Mouse (Mus musculus): ENCODE data around the gene Rab11b. TPM values are rescaled to one million over a fixed set of nuclear protein-coding genes. Genes with fewer than 3 reads are reported as not detected.
A peak's percentile ranks its signal among the peaks of the same experiment; 100 is the strongest.

Rab11b gene
- polyA plus RNA-seq, 1 experiment from 2014 or later, result 156 TPM

DNA sequence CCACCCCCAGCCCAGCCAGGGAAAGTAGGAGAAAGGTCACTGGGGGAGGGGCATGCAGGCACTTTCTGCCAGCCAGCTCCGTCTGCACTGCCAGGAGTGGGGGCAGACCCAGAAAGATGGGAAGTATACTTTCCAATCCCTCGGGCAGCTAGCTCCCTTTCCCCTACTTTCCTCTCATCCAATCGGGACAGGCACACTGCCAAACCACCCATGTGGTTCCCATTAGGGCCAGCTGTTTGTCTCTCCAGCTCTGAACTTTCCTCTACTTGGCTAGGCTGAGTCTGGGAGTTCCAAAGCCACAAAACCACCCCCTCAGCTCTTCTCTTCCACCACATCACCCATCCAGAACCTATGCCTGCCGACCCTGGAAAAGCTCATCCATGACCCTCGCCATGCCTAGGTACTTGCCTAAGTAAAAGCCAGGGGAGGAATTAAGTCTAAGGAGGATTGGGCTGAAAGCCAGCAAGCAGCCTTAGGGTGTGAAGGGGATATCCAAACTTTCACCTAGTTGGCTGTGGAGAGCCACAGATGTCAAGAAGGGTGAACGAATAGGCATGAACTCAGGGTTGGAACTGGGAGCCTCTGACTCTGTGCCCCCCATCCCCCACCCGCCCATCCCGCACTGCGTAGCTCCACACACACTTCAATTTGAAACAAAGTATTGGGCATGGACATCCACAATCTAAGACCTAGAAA, 19.1 kb upstream of the Rab11b start:
- Histone ChIP-seq H3K27me3 (replicated peaks; ENCODE audit: control insufficient read depth, insufficient read depth, low read length) (no peaks in the 10 kb centered on the region), H3K4me3 (ENCODE audit: low read depth, low read length) (peak overlapping the region; percentile 51), H3K36me3 (ENCODE audit: control insufficient read depth, insufficient read depth, low read length) (peaks cover 38% of the 10 kb centered on the region), H3K27ac (replicated peaks; ENCODE audit: low read depth, low read length) (peak overlapping the region; percentile 91), H3K9ac (ENCODE audit: low read depth, low read length) (peak overlapping the region; percentile 5; the same call in 1 of the 2 replicates), H3K4me2 (ENCODE audit: low read depth, low read length) (peak overlapping the region; percentile 77), H3K9me3 (ENCODE audit: control insufficient read depth, low read length) (no peaks in the 10 kb centered on the region), H3K4me1 (ENCODE audit: control insufficient read depth, insufficient read depth, low read length) (peaks cover 50% of the 10 kb centered on the region)
- peak; percentile 97 for DNase-seq (ENCODE audit: low spot score)
- peak; percentile 93 for ATAC-seq (ENCODE audit: low read depth)
- WGBS, result 9% methylated on average over 8 of the region's 9 CpGs

DNA sequence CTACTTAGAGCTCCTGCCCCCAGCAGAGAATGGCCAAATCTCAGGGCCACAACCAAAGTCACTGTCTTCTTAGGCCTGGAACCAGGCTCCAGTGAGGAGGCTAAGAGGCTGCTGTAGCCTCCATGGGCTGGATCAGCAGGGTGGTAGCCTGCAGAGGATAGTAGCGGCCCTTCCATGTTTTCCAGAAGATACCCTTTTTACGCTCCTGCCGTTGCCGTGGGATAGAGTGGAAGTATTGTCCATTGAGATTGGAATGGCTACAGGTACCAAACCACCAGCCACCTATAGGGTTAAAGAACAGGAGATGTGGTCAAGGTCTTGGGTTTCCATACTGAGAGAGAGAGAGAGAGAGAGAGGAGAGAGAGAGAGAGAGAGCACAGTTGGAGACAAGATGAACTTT, 15.0 kb upstream of the Rab11b start:
- no peak overlapping the region for H3K4me3 ChIP-seq (ENCODE audit: low read depth, low read length)
- H3K36me3 ChIP-seq (ENCODE audit: control insufficient read depth, insufficient read depth, low read length), result peaks cover 41% of the 10 kb centered on the region
- 99% methylated on average over 4 of the region's 4 CpGs for WGBS
- DNase-seq (ENCODE audit: low spot score) (no peak), ATAC-seq (ENCODE audit: low read depth) (no peak)
- H3K4me2 ChIP-seq (ENCODE audit: low read depth, low read length), result no peak overlapping the region
- H3K9ac ChIP-seq (ENCODE audit: low read depth, low read length), result no peak overlapping the region
- H3K27me3 ChIP-seq (replicated peaks; ENCODE audit: control insufficient read depth, insufficient read depth, low read length), result no peaks in the 10 kb centered on the region
- H3K27ac ChIP-seq (replicated peaks; ENCODE audit: low read depth, low read length), result no peak overlapping the region
- peaks cover 20% of the 10 kb centered on the region for H3K4me1 ChIP-seq (ENCODE audit: control insufficient read depth, insufficient read depth, low read length)
- H3K9me3 ChIP-seq (ENCODE audit: control insufficient read depth, low read length), result no peaks in the 10 kb centered on the region

DNA sequence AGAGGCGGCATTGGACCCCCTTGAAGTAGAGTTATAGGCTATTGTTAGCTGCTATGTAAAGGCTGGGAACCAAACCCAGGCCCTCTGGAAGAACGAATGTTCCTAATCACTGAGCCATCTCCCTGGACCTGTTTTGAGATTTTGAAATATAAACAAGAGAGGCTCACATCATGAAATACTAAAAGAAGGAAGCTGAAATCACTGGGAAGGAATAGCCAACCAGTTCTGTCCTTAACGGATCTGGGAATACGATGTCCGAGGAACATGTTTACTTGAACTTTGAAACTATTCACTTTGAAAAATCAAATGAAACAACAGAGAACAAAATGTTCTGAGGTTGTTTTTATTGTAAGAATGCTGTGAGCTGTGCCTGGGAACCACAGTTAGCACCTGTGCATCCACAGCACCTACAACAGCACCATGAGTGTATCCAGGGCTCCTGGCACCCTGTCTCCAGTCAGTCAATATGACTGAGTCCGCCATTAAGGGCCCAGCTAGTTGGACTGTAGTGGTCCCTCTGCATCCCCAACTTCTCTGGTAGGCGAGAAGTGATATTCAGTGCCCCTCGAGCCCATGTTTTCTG, 14.3 kb upstream of the Rab11b start:
- H3K4me3 ChIP-seq (ENCODE audit: low read depth, low read length), result no peak overlapping the region
- H3K27me3 ChIP-seq (replicated peaks; ENCODE audit: control insufficient read depth, insufficient read depth, low read length), result no peaks in the 10 kb centered on the region
- H3K4me1 ChIP-seq (ENCODE audit: control insufficient read depth, insufficient read depth, low read length), result peaks cover 14% of the 10 kb centered on the region
- no peak overlapping the region for H3K9ac ChIP-seq (ENCODE audit: low read depth, low read length)
- ATAC-seq (ENCODE audit: low read depth) (no peak), DNase-seq (ENCODE audit: low spot score) (no peak)
- no peak overlapping the region for H3K27ac ChIP-seq (replicated peaks; ENCODE audit: low read depth, low read length)
- H3K9me3 ChIP-seq (ENCODE audit: control insufficient read depth, low read length), result no peaks in the 10 kb centered on the region
- H3K36me3 ChIP-seq (ENCODE audit: control insufficient read depth, insufficient read depth, low read length), result peaks cover 41% of the 10 kb centered on the region
- H3K4me2 ChIP-seq (ENCODE audit: low read depth, low read length), result no peak overlapping the region
- WGBS, result 85% methylated on average over 8 of the region's 8 CpGs

DNA sequence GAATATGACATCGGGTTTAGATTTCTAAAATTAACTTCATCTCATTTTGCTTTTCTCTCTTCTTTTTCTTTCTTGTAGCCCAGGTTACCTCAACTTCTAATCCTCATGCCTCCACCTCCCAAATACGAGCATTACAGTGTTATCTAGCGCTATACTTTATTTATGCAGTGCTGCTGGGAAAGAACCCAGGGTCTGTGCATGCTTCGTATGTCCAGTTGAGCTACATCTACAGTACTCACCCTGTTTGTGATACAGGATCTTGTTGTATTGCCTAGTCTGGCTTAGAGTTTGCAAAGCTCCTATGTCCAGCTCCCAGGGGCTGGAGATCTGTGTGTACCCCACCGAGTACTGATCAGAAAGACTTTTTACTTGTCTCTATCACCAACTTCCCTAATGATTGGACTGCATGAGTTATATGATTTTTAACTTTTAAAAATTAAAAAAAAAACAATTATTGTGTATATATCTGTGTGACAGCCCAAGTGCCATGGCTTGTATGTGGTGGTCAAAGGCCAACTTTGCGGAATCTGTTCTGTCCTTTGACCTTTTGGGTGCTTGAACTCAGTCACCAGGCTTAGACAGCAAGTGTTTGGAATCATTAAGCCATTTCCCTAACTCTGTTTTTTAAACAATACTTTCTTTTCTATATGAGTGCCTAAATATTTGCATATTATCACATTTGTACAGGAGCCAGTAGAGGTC, 13.7 kb upstream of the Rab11b start:
- Histone ChIP-seq H3K4me3 (ENCODE audit: low read depth, low read length) (no peak overlapping the region), H3K27ac (replicated peaks; ENCODE audit: low read depth, low read length) (no peak overlapping the region), H3K9me3 (ENCODE audit: control insufficient read depth, low read length) (no peaks in the 10 kb centered on the region), H3K4me1 (ENCODE audit: control insufficient read depth, insufficient read depth, low read length) (peaks cover 12% of the 10 kb centered on the region), H3K27me3 (replicated peaks; ENCODE audit: control insufficient read depth, insufficient read depth, low read length) (no peaks in the 10 kb centered on the region), H3K36me3 (ENCODE audit: control insufficient read depth, insufficient read depth, low read length) (peaks cover 41% of the 10 kb centered on the region), H3K9ac (ENCODE audit: low read depth, low read length) (no peak overlapping the region), H3K4me2 (ENCODE audit: low read depth, low read length) (no peak overlapping the region)
- 88% methylated on average over 6 of the region's 6 CpGs for WGBS
- DNase-seq (ENCODE audit: low spot score) (no peak), ATAC-seq (ENCODE audit: low read depth) (no peak)

DNA sequence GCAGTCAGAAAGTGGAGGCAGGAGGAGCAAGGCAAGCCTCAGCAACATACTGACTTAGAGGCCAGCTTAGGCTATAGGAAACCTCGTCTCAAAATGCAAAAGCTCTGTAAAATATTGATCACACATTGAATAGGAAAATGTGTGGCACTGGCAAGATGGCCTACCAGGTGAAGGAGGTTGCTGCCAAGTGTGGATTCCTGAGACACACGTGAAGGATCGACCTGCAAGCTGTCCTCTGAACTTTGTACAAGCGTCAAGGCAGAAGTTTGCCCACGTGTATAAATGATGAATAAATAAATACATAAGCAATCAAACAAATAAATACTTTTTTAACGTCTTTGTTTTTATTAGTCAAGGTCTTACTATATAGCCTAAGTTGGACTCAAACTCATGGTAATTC, 13.1 kb upstream of the Rab11b start:
- H3K4me2 ChIP-seq (ENCODE audit: low read depth, low read length), result no peak overlapping the region
- H3K36me3 ChIP-seq (ENCODE audit: control insufficient read depth, insufficient read depth, low read length), result peaks cover 41% of the 10 kb centered on the region
- no peak overlapping the region for H3K9ac ChIP-seq (ENCODE audit: low read depth, low read length)
- ATAC-seq (ENCODE audit: low read depth) (no peak), DNase-seq (ENCODE audit: low spot score) (no peak)
- WGBS, result 84% methylated on average over 6 of the region's 6 CpGs
- peaks cover 6% of the 10 kb centered on the region for H3K4me1 ChIP-seq (ENCODE audit: control insufficient read depth, insufficient read depth, low read length)
- no peaks in the 10 kb centered on the region for H3K27me3 ChIP-seq (replicated peaks; ENCODE audit: control insufficient read depth, insufficient read depth, low read length)
- H3K4me3 ChIP-seq (ENCODE audit: low read depth, low read length), result no peak overlapping the region
- no peaks in the 10 kb centered on the region for H3K9me3 ChIP-seq (ENCODE audit: control insufficient read depth, low read length)
- no peak overlapping the region for H3K27ac ChIP-seq (replicated peaks; ENCODE audit: low read depth, low read length)

DNA sequence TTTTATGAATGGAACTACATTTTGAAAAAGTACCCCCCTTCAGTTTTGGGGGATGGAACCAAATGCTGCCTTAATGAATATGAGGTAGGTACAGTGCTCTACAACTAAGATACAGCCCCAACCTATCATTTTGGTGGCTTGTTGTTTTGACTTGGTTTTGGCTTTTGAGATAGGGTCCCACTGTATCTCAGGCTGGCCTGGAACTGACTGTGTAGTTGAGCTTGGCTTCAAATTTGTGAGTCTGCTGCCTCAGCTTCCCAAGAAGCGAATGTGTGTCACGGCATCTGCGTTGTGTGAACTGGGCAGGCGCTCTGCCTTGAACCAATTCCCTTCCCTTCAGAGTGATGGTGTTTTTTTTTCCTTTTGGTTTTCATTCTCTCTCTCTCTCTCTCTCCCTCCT, 11.3 kb upstream of the Rab11b start:
- no peak for ATAC-seq (ENCODE audit: low read depth)
- H3K9ac ChIP-seq (ENCODE audit: low read depth, low read length), result no peak overlapping the region
- H3K4me3 ChIP-seq (ENCODE audit: low read depth, low read length), result no peak overlapping the region
- no peak overlapping the region for H3K4me2 ChIP-seq (ENCODE audit: low read depth, low read length)
- no peaks in the 10 kb centered on the region for H3K27me3 ChIP-seq (replicated peaks; ENCODE audit: control insufficient read depth, insufficient read depth, low read length)
- no peaks in the 10 kb centered on the region for H3K4me1 ChIP-seq (ENCODE audit: control insufficient read depth, insufficient read depth, low read length)
- H3K36me3 ChIP-seq (ENCODE audit: control insufficient read depth, insufficient read depth, low read length), result peaks cover 23% of the 10 kb centered on the region
- no peaks in the 10 kb centered on the region for H3K9me3 ChIP-seq (ENCODE audit: control insufficient read depth, low read length)
- DNase-seq (ENCODE audit: low spot score), result no peak
- 89% methylated on average over 4 of the region's 4 CpGs for WGBS
- no peak overlapping the region for H3K27ac ChIP-seq (replicated peaks; ENCODE audit: low read depth, low read length)

DNA sequence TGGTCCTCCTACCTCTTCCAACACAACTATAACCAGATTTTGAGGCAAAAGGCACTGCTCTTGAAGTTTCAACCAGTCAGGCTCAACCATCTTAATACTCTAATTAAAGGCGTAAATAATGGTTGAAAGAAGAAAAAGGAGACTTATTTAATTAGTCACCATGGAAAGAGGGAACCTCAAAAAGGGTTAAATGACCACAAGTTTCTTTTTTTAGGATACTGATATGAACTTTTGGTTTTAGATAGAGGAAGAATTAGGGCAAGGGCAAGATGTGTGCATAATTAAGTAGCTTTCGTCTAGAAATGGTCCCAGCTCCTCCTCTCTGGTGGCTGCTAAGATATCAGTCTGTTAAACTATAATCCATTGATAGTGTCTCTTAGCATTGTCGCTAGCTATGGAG, 6.1 kb upstream of the Rab11b start:
- H3K27ac ChIP-seq (replicated peaks; ENCODE audit: low read depth, low read length), result no peak overlapping the region
- no peaks in the 10 kb centered on the region for H3K36me3 ChIP-seq (ENCODE audit: control insufficient read depth, insufficient read depth, low read length)
- H3K4me2 ChIP-seq (ENCODE audit: low read depth, low read length), result no peak overlapping the region
- H3K9me3 ChIP-seq (ENCODE audit: control insufficient read depth, low read length), result no peaks in the 10 kb centered on the region
- no peak for DNase-seq (ENCODE audit: low spot score)
- H3K4me3 ChIP-seq (ENCODE audit: low read depth, low read length), result no peak overlapping the region
- no peak overlapping the region for H3K9ac ChIP-seq (ENCODE audit: low read depth, low read length)
- no peak for ATAC-seq (ENCODE audit: low read depth)
- no peaks in the 10 kb centered on the region for H3K27me3 ChIP-seq (replicated peaks; ENCODE audit: control insufficient read depth, insufficient read depth, low read length)
- 76% methylated on average over 3 of the region's 3 CpGs for WGBS
- no peaks in the 10 kb centered on the region for H3K4me1 ChIP-seq (ENCODE audit: control insufficient read depth, insufficient read depth, low read length)

DNA sequence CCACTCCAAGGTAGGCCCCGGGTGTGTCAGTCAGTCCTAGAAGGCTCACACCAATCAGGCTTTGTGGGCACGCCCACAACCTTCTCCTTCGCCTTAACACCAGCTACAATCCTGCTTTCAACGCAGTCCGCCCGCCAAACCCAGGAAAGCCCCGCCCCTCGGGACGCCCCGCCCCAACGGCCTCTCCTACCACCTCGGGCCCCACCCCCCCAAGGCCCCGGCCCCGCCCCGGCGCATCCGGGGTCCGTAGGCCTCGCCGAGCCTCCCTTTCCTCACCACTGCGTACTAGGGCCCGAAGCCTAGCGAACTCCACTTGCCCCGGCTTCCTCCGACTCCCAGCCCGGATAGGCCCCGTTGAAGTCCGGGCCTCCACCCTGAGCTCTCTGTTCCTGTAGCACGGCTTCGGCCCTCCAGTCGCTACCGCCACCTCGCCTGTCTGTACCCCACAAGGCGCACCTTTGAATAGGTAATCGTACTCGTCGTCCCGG, 519 bp downstream of the Rab11b start:
- Histone ChIP-seq H3K9me3 (ENCODE audit: control insufficient read depth, low read length) (no peaks in the 10 kb centered on the region), H3K27me3 (replicated peaks; ENCODE audit: control insufficient read depth, insufficient read depth, low read length) (no peaks in the 10 kb centered on the region), H3K4me1 (ENCODE audit: control insufficient read depth, insufficient read depth, low read length) (peaks cover 27% of the 10 kb centered on the region), H3K36me3 (ENCODE audit: control insufficient read depth, insufficient read depth, low read length) (peaks cover 8% of the 10 kb centered on the region; the same call in 1 of the 2 replicates), H3K4me2 (ENCODE audit: low read depth, low read length) (peak overlapping the region; percentile 67), H3K4me3 (ENCODE audit: low read depth, low read length) (peak overlapping the region; percentile 57), H3K27ac (replicated peaks; ENCODE audit: low read depth, low read length) (peak overlapping the region; percentile 98), H3K9ac (ENCODE audit: low read depth, low read length) (peak overlapping the region; percentile 92)
- ATAC-seq (ENCODE audit: low read depth) (peak; percentile 84), DNase-seq (ENCODE audit: low spot score) (peak; percentile 95)
- WGBS, result 1% methylated on average over 24 of the region's 38 CpGs
